Mouse (Mus musculus) G1E (cell line): Measurements from ENCODE around the gene Tifab.

Source experiments
- CTCF ChIP-seq: IDR thresholded peaks from 2 replicates; pipeline ENCODE4 v1.5.1; 2012; ENCODE audit warnings: low read depth, low read length, inconsistent platforms, mixed read lengths
- TAL1 ChIP-seq: conservative IDR thresholded peaks from 2 replicates; pipeline ENCODE4 v1.6.1; 2012; ENCODE audit warnings: low read depth, low read length, inconsistent platforms, mixed read lengths

DNA sequence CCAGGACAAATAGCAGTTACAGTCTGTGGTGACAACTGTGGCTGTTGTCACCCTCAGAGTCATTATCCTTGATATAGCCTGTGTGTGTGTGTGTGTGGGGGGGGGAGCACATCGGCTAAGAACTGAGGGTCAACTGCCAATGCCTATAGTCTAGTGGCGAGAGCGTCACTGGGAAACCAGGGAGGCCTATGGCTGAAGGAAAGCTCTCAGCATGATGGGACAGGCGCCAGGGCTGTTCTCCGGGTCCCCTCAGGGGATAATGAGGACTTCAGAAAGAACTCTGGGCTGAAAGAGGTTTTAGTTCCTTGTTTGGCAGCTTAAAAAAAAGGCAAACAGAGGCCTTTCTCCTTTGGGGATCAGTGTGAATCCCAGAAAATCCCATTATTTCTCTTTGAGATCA, 35.9 kb upstream of the Tifab start:
- no peak for TF ChIP-seq CTCF
- no peak for TF ChIP-seq TAL1
